Mouse (Mus musculus): ENCODE measurements around the gene Dydc2. TPM values are rescaled to one million over a fixed set of nuclear protein-coding genes. Genes with fewer than 3 reads are reported as not detected.

Gene Dydc2
- total RNA-seq, 1 experiment: not detected

DNA sequence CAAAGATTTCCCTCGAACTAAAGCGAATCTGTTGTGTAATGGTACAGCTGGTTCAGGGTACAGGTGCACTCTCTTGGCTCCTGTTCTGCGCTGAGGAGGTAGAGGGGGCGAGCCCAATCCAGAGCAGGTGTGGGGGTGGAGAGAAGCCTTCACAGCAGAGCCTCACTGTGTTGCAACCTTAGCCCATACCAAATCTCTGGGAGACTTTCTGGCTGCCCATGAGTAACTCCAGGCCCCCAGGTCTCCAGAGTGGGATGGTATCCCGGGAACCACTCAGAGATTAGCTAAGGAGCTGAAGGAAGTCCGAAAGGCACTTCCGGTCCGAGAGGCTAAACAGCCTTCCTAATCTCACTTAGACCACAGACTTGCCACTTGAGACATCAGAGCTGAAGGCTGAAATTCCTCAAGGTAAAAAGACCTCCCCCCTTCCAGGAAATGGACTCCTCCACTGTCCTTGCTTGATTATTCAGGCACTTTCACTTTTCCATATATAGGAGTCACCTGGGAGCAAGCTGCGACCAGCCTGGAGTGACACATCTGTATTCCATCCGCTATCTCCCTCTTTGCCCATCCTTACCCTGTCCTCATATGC lies 35.9 kb upstream of the Dydc2 start, which contains the start of gene Mat1a:
Gene Mat1a, plus strand, starts transcription at position 183 of the 592 bp plus-strand sequence.
- no peaks in the 10 kb centered on the region for H3K36me3 ChIP-seq (ENCODE audit: control insufficient read depth, insufficient read depth, low read length, poor library complexity, severe bottlenecking)
- H3K27ac ChIP-seq (ENCODE audit: insufficient read depth, low read depth, low read length, poor library complexity, severe bottlenecking): no peak within 1 kb of the TSS
- in situ Hi-C loops (cut with MboI; ENCODE audit: low sequenced_read_pairs in 2 of 2, unreplicated experiment in 2 of 2): no loop called here
- no peak for DNase-seq (ENCODE audit: low read depth, low spot score)
- no peak within 1 kb of the TSS for H3K4me3 ChIP-seq (ENCODE audit: insufficient read depth in 1 of 2, low read depth in 1 of 2, low read length in 2 of 2, poor library complexity in 1 of 2, severe bottlenecking in 1 of 2)
- TF ChIP-seq MAFK (IDR thresholded peaks at IDR 0.05; ENCODE audit: insufficient read depth, low read depth, low read length): no peak
- TF ChIP-seq CHD2 (IDR thresholded peaks at IDR 0.05; ENCODE audit: low read depth, low read length): no peak
- TF ChIP-seq ZC3H11A (IDR thresholded peaks at IDR 0.05; ENCODE audit: borderline replicate concordance, low read depth, low read length): no peak
- no peak for TF ChIP-seq ZNF384 (IDR thresholded peaks at IDR 0.05; ENCODE audit: low read depth, low read length)
- no peak for TF ChIP-seq HCFC1 (IDR thresholded peaks at IDR 0.05; ENCODE audit: borderline replicate concordance, insufficient read depth, low read length)
- H3K4me1 ChIP-seq (ENCODE audit: control insufficient read depth in 2 of 2, insufficient read depth in 2 of 2, low read length in 2 of 2, poor library complexity in 1 of 2): no peaks in the 10 kb centered on the region
- H3K9ac ChIP-seq (ENCODE audit: insufficient read depth, low read depth, low read length, poor library complexity, severe bottlenecking): no peak within 1 kb of the TSS
- no peaks in the 10 kb centered on the region for H3K9me3 ChIP-seq (ENCODE audit: control insufficient read depth, insufficient read depth, low read depth, low read length)

- Histone ChIP-seq H3K4me3 (ENCODE audit: insufficient read depth in 1 of 2, low read depth in 1 of 2, low read length in 2 of 2, poor library complexity in 1 of 2, severe bottlenecking in 1 of 2) (no peak overlapping the region), H3K36me3 (ENCODE audit: control insufficient read depth, insufficient read depth, low read length, poor library complexity, severe bottlenecking) (no peaks in the 10 kb centered on the region), H3K9ac (ENCODE audit: insufficient read depth, low read depth, low read length, poor library complexity, severe bottlenecking) (no peak overlapping the region), H3K4me1 (ENCODE audit: control insufficient read depth in 2 of 2, insufficient read depth in 2 of 2, low read length in 2 of 2, poor library complexity in 1 of 2) (no peaks in the 10 kb centered on the region), H3K27ac (ENCODE audit: insufficient read depth, low read depth, low read length, poor library complexity, severe bottlenecking) (no peak overlapping the region), H3K9me3 (ENCODE audit: control insufficient read depth, insufficient read depth, low read depth, low read length) (no peaks in the 10 kb centered on the region)
- in situ Hi-C loops (cut with MboI; ENCODE audit: low sequenced_read_pairs in 2 of 2, unreplicated experiment in 2 of 2): no loop called here
- TF ChIP-seq ZNF384 (IDR thresholded peaks at IDR 0.05; ENCODE audit: low read depth, low read length) (no peak), HCFC1 (IDR thresholded peaks at IDR 0.05; ENCODE audit: borderline replicate concordance, insufficient read depth, low read length) (no peak), MAFK (IDR thresholded peaks at IDR 0.05; ENCODE audit: insufficient read depth, low read depth, low read length) (no peak), ZC3H11A (IDR thresholded peaks at IDR 0.05; ENCODE audit: borderline replicate concordance, low read depth, low read length) (no peak), CHD2 (IDR thresholded peaks at IDR 0.05; ENCODE audit: low read depth, low read length) (no peak)
- no peak for DNase-seq (ENCODE audit: low read depth, low spot score)
These were observed 33.3 kb upstream of the Dydc2 start for GRCm38 (mm10) chr14:41102269-41102668.

- H3K27ac ChIP-seq (ENCODE audit: insufficient read depth, low read depth, low read length, poor library complexity, severe bottlenecking): no peak overlapping the region
- in situ Hi-C loops (cut with MboI; ENCODE audit: low sequenced_read_pairs in 2 of 2, unreplicated experiment in 2 of 2): no loop called here
- H3K4me1 ChIP-seq (ENCODE audit: control insufficient read depth in 2 of 2, insufficient read depth in 2 of 2, low read length in 2 of 2, poor library complexity in 1 of 2): no peaks in the 10 kb centered on the region
- no peak for TF ChIP-seq MAFK (IDR thresholded peaks at IDR 0.05; ENCODE audit: insufficient read depth, low read depth, low read length)
- no peak for TF ChIP-seq HCFC1 (IDR thresholded peaks at IDR 0.05; ENCODE audit: borderline replicate concordance, insufficient read depth, low read length)
- no peak for TF ChIP-seq ZNF384 (IDR thresholded peaks at IDR 0.05; ENCODE audit: low read depth, low read length)
- TF ChIP-seq CHD2 (IDR thresholded peaks at IDR 0.05; ENCODE audit: low read depth, low read length): no peak
- TF ChIP-seq ZC3H11A (IDR thresholded peaks at IDR 0.05; ENCODE audit: borderline replicate concordance, low read depth, low read length): no peak
- no peaks in the 10 kb centered on the region for H3K36me3 ChIP-seq (ENCODE audit: control insufficient read depth, insufficient read depth, low read length, poor library complexity, severe bottlenecking)
- no peak overlapping the region for H3K4me3 ChIP-seq (ENCODE audit: insufficient read depth in 1 of 2, low read depth in 1 of 2, low read length in 2 of 2, poor library complexity in 1 of 2, severe bottlenecking in 1 of 2)
- DNase-seq (ENCODE audit: low read depth, low spot score): no peak
- no peak overlapping the region for H3K9ac ChIP-seq (ENCODE audit: insufficient read depth, low read depth, low read length, poor library complexity, severe bottlenecking)
- H3K9me3 ChIP-seq (ENCODE audit: control insufficient read depth, insufficient read depth, low read depth, low read length): no peaks in the 10 kb centered on the region
These were observed 32.2 kb upstream of the Dydc2 start for GRCm38 (mm10) chr14:41101242-41101641.

- Histone ChIP-seq H3K27ac (ENCODE audit: insufficient read depth, low read depth, low read length, poor library complexity, severe bottlenecking) (no peak overlapping the region), H3K4me3 (ENCODE audit: insufficient read depth in 1 of 2, low read depth in 1 of 2, low read length in 2 of 2, poor library complexity in 1 of 2, severe bottlenecking in 1 of 2) (no peak overlapping the region), H3K9ac (ENCODE audit: insufficient read depth, low read depth, low read length, poor library complexity, severe bottlenecking) (no peak overlapping the region), H3K9me3 (ENCODE audit: control insufficient read depth, insufficient read depth, low read depth, low read length) (no peaks in the 10 kb centered on the region), H3K4me1 (ENCODE audit: control insufficient read depth in 2 of 2, insufficient read depth in 2 of 2, low read length in 2 of 2, poor library complexity in 1 of 2) (no peaks in the 10 kb centered on the region), H3K36me3 (ENCODE audit: control insufficient read depth, insufficient read depth, low read length, poor library complexity, severe bottlenecking) (no peaks in the 10 kb centered on the region)
- TF ChIP-seq MAFK (IDR thresholded peaks at IDR 0.05; ENCODE audit: insufficient read depth, low read depth, low read length) (no peak), ZNF384 (IDR thresholded peaks at IDR 0.05; ENCODE audit: low read depth, low read length) (no peak), HCFC1 (IDR thresholded peaks at IDR 0.05; ENCODE audit: borderline replicate concordance, insufficient read depth, low read length) (no peak), CHD2 (IDR thresholded peaks at IDR 0.05; ENCODE audit: low read depth, low read length) (no peak), ZC3H11A (IDR thresholded peaks at IDR 0.05; ENCODE audit: borderline replicate concordance, low read depth, low read length) (no peak)
- in situ Hi-C loops (cut with MboI; ENCODE audit: low sequenced_read_pairs in 2 of 2, unreplicated experiment in 2 of 2): no loop called here
- DNase-seq (ENCODE audit: low read depth, low spot score): no peak
These were observed 31.7 kb upstream of the Dydc2 start for GRCm38 (mm10) chr14:41100712-41101111.
